Mouse (Mus musculus): Measurements from ENCODE around the gene Alpk1.

DNA sequence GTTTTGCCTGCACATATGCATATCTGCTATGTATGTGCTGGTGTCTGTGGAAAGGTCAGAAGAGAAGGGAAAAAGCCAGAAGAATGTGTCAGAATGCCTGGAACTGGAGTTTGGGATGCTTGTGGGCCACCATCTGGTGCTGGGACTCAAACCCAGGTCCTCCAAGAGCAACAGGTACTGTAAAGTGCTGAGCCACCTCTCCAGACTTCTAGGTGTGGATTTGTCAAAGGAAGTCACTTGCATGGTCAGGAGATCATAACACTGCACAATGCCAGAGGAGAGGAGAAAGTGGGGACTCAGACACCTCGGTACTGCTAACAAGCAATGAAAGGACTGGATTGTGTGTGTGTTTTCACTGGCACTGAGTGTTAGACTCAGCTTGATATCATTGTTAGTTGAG is 150.1 kb downstream of the Alpk1 start:
- TF ChIP-seq MAFK (IDR thresholded peaks at IDR 0.05; ENCODE audit: insufficient read depth, low read depth, low read length) (no peak), ZNF384 (IDR thresholded peaks at IDR 0.05; ENCODE audit: low read depth, low read length) (no peak), HCFC1 (IDR thresholded peaks at IDR 0.05; ENCODE audit: borderline replicate concordance, insufficient read depth, low read length) (no peak), CHD2 (IDR thresholded peaks at IDR 0.05; ENCODE audit: low read depth, low read length) (no peak), ZC3H11A (IDR thresholded peaks at IDR 0.05; ENCODE audit: borderline replicate concordance, low read depth, low read length) (no peak)
